Mouse (Mus musculus) kidney, adult 2 months (tissue): Measurements from ENCODE around the gene A930009A15Rik. TPM values are rescaled to one million over a fixed set of nuclear protein-coding genes. Genes with fewer than 3 reads are reported as not detected.

Experiments used
- DNase-seq: peaks from one replicate; pipeline ENCODE4 v3.0.0; 2021
- H3K27ac ChIP-seq: fragments of 200-500 bp; 2 replicates; pipeline ENCODE4 v1.5.1; 2012; ENCODE audit warnings: low read depth, low read length, control low read depth, inconsistent platforms; ENCODE audit not compliant: insufficient read depth
- H3K27me3 ChIP-seq: fragments of 200-500 bp; replicated peaks from 2 replicates; pipeline ENCODE4 v1.6.1; 2012; ENCODE audit warnings: mild to moderate bottlenecking, moderate library complexity, low read length, inconsistent platforms; ENCODE audit not compliant: control insufficient read depth, insufficient read depth
- H3K36me3 ChIP-seq: fragments of 200-500 bp; 2 replicates; pipeline ENCODE4 v1.6.1; 2012; ENCODE audit warnings: mild to moderate bottlenecking, moderate library complexity, low read length, inconsistent platforms; ENCODE audit not compliant: control insufficient read depth, insufficient read depth
- H3K4me1 ChIP-seq: fragments of 200-500 bp; 2 replicates; pipeline ENCODE4 v1.6.1; 2011; ENCODE audit warnings: low read length; ENCODE audit not compliant: control insufficient read depth, insufficient read depth
- H3K4me3 ChIP-seq: fragments of 200-500 bp; 2 replicates; pipeline ENCODE4 v1.5.1; 2011; ENCODE audit warnings: mild to moderate bottlenecking, low read depth, low read length, control low read depth; ENCODE audit not compliant: insufficient read depth
- CTCF ChIP-seq: fragments of 200-500 bp; conservative IDR thresholded peaks from 2 replicates; pipeline ENCODE4 v1.5.1; 2011; ENCODE audit warnings: low read depth, mild to moderate bottlenecking, control low read depth, low read length, moderate library complexity, mixed read lengths; ENCODE audit not compliant: insufficient read depth, insufficient read length
- POLR2A ChIP-seq: fragments of 200-500 bp; IDR thresholded peaks from one replicate; pipeline ENCODE4 v1.6.1; 2011; ENCODE audit warnings: low read depth, low read length, control low read depth
- WGBS: fragments of 180-500 bp; shearing (Covaris S2); methylation state at CpG from one replicate; pipeline ENCODE4 v1.1.7; 2018; 5-methylcytosine and 5-hydroxymethylcytosine counted together
- polyA plus RNA-seq: library from polyadenylated mRNA; depleted of rRNA; stranded (reverse); fragments of >200 nt; gene quantifications from 2 replicates; pipeline ENCODE4 v1.2.3, GENCODE M21; 2012; rRNA removed

The A930009A15Rik gene
- polyA plus RNA-seq, 1 experiment, result not detected

GRCm38 (mm10) chr10:115623956-115624671 is 54.3 kb downstream of the A930009A15Rik start:
- H3K4me3 ChIP-seq, result no peak overlapping the region
- 41% methylated on average over 15 of the region's 15 CpGs for WGBS
- H3K27ac ChIP-seq, result no peak overlapping the region
- H3K36me3 ChIP-seq, result no peaks in the 10 kb centered on the region
- no peaks in the 10 kb centered on the region for H3K4me1 ChIP-seq
- peak; percentile 38 for DNase-seq
- H3K27me3 ChIP-seq, result no peaks in the 10 kb centered on the region
- TF ChIP-seq CTCF, result no peak
- no peak for TF ChIP-seq POLR2A

DNA sequence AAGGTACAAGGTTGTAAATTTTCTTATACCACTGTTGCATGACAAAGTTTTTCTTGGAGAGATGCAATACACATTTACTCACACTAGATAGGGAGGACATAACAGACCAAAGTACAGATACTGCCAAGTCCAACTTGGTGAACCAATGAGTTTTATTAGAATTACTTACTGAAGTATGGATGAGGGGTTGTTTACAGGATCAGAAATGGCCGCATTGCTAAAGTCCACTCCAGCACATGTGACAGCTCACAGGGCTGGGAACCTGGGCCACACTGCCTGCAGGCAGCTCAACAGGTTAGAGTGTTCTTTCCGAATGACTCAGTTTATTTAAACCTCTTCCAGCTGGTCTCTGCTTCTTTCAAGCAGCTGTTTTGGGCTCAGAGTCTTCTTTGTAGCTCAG is 55.2 kb downstream of the A930009A15Rik start:
- no peak for DNase-seq
- WGBS, result 90% methylated on average over 2 of the region's 2 CpGs
- Histone ChIP-seq H3K27me3 (no peaks in the 10 kb centered on the region), H3K27ac (no peak overlapping the region), H3K4me3 (no peak overlapping the region), H3K36me3 (no peaks in the 10 kb centered on the region), H3K4me1 (no peaks in the 10 kb centered on the region)
- no peak for TF ChIP-seq POLR2A
- TF ChIP-seq CTCF, result no peak

DNA sequence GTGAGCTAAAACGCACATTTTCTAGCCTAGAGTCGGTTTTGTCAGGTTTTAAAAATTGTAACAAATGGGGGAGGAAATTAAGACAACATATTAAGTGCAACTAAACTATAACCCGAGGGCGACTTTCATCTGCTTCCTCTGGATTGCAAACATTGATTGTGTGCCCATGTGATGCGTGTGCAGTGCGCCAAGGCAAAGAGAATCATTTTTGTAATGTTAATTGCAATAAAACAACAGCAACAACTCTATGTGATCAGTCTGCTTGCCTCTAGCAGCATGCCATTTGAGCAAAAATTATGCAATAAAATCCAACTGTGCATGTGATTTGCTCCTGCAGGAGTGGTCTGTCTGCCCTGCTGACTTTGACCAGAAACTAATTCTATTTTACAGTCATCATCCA is 56.9 kb downstream of the A930009A15Rik start:
- Histone ChIP-seq H3K27me3 (no peaks in the 10 kb centered on the region), H3K36me3 (no peaks in the 10 kb centered on the region), H3K27ac (no peak overlapping the region), H3K4me1 (no peaks in the 10 kb centered on the region), H3K4me3 (no peak overlapping the region)
- DNase-seq, result no peak
- TF ChIP-seq CTCF, result no peak
- no peak for TF ChIP-seq POLR2A
- WGBS, result 69% methylated on average over 6 of the region's 6 CpGs

Other genes starting within 250 kb of the A930009A15Rik start
- gene Tmem19, start 207.5 kb upstream of the A930009A15Rik start, polyA plus RNA-seq, result 68.5 and 84.0 TPM in 2 replicates
- 7.4 and 7.6 TPM in 2 replicates for gene Thap2, start 185.5 kb upstream of the A930009A15Rik start, polyA plus RNA-seq
- 15.5 and 18.4 TPM in 2 replicates for gene Zfc3h1, start 185.0 kb upstream of the A930009A15Rik start, polyA plus RNA-seq
- 0.58 and 0.97 TPM in 2 replicates for gene Lgr5, start 17.8 kb downstream of the A930009A15Rik start, polyA plus RNA-seq
- gene Tspan8, start 246.8 kb downstream of the A930009A15Rik start, polyA plus RNA-seq, result 22.7 and 32.7 TPM in 2 replicates